Mouse (Mus musculus): Measurements from ENCODE around the gene Tlnrd1.

Gene Tlnrd1

GRCm38 (mm10) chr7:83883276-83884020 lies 657 bp downstream of the Tlnrd1 start:
- DNase-seq (ENCODE audit: low spot score) = no peak

- no peak for DNase-seq (ENCODE audit: low spot score)
These were observed 1.4 kb downstream of the Tlnrd1 start for GRCm38 (mm10) chr7:83882633-83883275.

DNA sequence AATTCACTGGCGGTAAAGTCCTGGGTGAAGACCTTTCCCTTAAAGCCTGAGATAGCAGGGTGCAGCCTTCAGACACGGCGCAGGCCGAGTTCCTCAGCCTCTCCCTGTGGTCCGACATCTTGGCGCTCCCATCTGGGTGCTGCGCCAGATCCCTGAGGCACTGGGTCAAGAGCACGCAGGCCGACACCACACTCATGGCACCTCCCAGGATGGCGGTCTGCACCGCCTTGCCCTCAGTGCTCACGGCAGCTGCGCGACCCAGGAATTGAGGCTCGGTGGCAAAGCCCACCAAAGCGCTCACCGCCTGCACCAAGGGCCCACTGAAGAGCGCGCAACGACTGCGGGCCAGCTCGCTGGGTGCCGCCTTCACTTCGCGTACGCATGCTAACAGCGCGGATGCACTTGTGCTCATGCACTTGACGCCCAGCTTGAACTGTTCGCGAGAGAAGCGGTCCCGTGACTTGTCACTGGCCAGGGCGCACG lies 1.9 kb downstream of the Tlnrd1 start:
- no peak for DNase-seq (ENCODE audit: low spot score)

GRCm38 (mm10) chr7:83878676-83879448 lies 5.2 kb downstream of the Tlnrd1 start:
- no peak for DNase-seq (ENCODE audit: low spot score)

DNA sequence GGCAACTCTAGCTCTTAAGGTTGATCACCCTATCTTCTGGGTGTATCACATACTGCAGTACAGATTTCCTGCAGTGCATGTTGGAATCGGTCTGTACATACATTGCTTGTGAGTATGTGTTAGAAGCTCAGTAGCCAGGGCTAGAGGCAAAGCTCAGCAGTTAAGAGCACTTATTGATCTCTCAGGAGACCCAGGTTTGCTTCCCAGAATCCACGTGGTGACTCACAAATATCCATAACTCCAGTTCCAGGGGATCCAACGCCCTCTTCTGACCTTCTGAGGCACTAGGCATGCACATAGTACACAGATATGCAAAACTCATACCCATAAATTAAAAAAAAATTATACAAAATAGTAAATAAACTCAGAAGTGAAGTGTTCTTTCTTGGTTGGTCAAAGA lies 7.0 kb downstream of the Tlnrd1 start:
- no peak for DNase-seq (ENCODE audit: low spot score)

GRCm38 (mm10) chr7:83869839-83870543 lies 14.1 kb downstream of the Tlnrd1 start:
- no peak for DNase-seq (ENCODE audit: low spot score)

GRCm38 (mm10) chr7:83868200-83868599 lies 15.9 kb downstream of the Tlnrd1 start:
- no peak for DNase-seq (ENCODE audit: low spot score)

GRCm38 (mm10) chr7:83863554-83863953 lies 20.6 kb downstream of the Tlnrd1 start:
- no peak for DNase-seq (ENCODE audit: low spot score)

DNA sequence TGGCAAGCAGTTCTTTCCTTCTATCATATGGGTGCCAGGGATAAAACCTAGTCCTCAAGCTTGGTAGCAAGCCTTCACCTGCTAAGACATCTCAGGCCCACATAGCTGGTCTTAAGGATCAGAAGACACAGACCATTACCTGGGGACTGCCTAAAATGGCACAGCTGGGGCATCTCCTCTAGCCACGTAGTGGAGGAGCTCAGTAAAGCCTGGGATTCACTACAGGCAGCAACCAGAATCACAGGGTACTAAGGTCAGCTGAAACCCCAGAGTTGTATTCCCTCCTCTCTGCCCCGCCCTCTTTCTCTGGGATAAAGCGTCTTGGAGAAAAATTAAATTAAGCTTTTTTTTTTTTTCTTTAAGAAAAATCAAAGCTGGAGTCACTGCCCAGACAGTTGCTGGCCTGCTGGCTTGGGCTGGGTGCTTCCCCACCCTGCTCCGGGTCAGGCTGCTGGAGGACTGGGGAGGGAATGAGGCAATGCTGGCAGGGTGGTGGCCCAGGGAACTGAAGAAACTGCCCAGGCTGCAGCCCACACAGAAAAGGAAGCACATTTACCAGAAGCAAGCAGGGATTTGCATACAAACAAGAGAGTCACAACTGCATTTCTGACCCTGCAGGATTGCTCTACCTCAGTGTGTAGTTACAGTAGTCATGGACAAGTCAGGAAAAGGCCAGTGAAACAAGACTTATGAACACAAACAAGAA lies 24.6 kb downstream of the Tlnrd1 start:
- no peak for DNase-seq (ENCODE audit: low spot score)

GRCm38 (mm10) chr7:83857921-83858320 lies 26.2 kb downstream of the Tlnrd1 start:
- no peak for DNase-seq (ENCODE audit: low spot score)

DNA sequence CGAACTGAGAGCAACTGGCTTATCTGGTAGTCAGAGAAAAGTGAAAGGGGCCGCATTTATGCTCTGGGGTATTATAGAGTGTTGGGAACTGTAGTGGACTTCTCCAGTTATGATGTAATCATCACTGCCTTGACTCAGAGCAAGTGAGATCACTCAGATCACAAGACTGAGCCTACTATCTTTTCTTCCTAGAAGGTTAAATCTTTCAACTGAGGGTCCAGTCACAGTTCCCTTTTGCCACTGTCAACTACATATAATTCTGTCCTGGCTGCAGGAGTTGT lies 27.0 kb downstream of the Tlnrd1 start:
- no peak for DNase-seq (ENCODE audit: low spot score)

- no peak for DNase-seq (ENCODE audit: low spot score)
These were observed 27.5 kb downstream of the Tlnrd1 start for GRCm38 (mm10) chr7:83856353-83857207.

DNA sequence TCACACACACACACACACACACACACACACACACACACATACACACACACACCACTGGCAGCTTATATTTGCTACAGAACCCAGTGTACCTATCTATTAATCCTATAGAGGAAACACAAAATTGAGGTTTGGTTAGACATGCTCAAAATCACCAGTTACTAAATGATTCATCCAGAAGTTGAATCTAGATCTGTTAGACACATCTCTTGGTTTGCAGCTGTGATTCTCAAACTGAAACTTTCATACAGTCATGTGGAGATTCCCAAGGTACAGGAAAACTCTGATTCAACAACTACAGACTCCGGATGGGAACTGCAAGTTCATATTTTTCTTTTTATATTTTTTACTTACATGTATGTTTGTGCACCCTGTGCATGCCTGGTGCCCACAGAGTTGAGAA lies 28.9 kb downstream of the Tlnrd1 start:
- no peak for DNase-seq (ENCODE audit: low spot score)

- DNase-seq (ENCODE audit: low spot score) = no peak
These were observed 31.4 kb downstream of the Tlnrd1 start for GRCm38 (mm10) chr7:83852381-83853380.

- DNase-seq (ENCODE audit: low spot score) = no peak
These were observed 32.3 kb downstream of the Tlnrd1 start for GRCm38 (mm10) chr7:83851569-83852380.

- DNase-seq (ENCODE audit: low spot score) = no peak
These were observed 36.7 kb downstream of the Tlnrd1 start for GRCm38 (mm10) chr7:83847187-83848075.

- DNase-seq (ENCODE audit: low spot score) = no peak
These were observed 39.3 kb downstream of the Tlnrd1 start for GRCm38 (mm10) chr7:83844807-83845206.
